Mouse (Mus musculus) forebrain, postnatal 0 days (tissue): ENCODE measurements around the gene Hps4. TPM values are rescaled to one million over a fixed set of nuclear protein-coding genes. Genes with fewer than 3 reads are reported as not detected.

Experiments
- ATAC-seq: fragments of 200-750 bp; cut with Nextera tagmentation; 2 replicates; pipeline ENCODE4 v1.8.0; 2017; ENCODE audit warnings: mild to moderate bottlenecking, moderate library complexity
- DNase-seq: peaks from one replicate; pipeline ENCODE4 v3.0.0-alpha.2; 2015
- H3K27ac ChIP-seq: fragments of 300-500 bp; sonication (generic); 2 replicates; pipeline ENCODE4 v1.5.1; 2014; ENCODE audit warnings: low read depth, mild to moderate bottlenecking, antibody characterized with exemption, low read length, moderate library complexity, mixed read lengths
- H3K27me3 ChIP-seq: fragments of 300-500 bp; sonication (generic); 2 replicates; pipeline ENCODE4 v1.6.1; 2014; ENCODE audit warnings: mild to moderate bottlenecking, low read length, mixed read lengths; ENCODE audit not compliant: insufficient read depth
- H3K36me3 ChIP-seq: fragments of 300-500 bp; sonication (generic); 2 replicates; pipeline ENCODE4 v1.6.1; 2014; ENCODE audit warnings: mild to moderate bottlenecking, moderate library complexity; ENCODE audit not compliant: insufficient read depth
- H3K4me1 ChIP-seq: fragments of 300-500 bp; sonication (generic); 2 replicates; pipeline ENCODE4 v1.6.1; 2014; ENCODE audit warnings: antibody characterized with exemption; ENCODE audit not compliant: insufficient read depth
- H3K4me2 ChIP-seq: fragments of 300-500 bp; sonication (generic); 2 replicates; pipeline ENCODE4 v1.6.1; 2014; ENCODE audit warnings: low read depth, mild to moderate bottlenecking, moderate library complexity
- H3K4me3 ChIP-seq: fragments of 300-500 bp; sonication (generic); 2 replicates; pipeline ENCODE4 v1.5.1; 2014; ENCODE audit warnings: low read depth, low read length, mixed read lengths
- H3K9ac ChIP-seq: fragments of 300-500 bp; sonication (generic); 2 replicates; pipeline ENCODE4 v1.6.1; 2014; ENCODE audit warnings: mild to moderate bottlenecking
- H3K9me3 ChIP-seq: fragments of 300-500 bp; sonication (generic); 2 replicates; pipeline ENCODE4 v1.6.1; 2016; ENCODE audit warnings: low read length
- CTCF ChIP-seq: sonication (generic); IDR thresholded peaks from 2 replicates; pipeline ENCODE4 v1.5.1; 2016; ENCODE audit warnings: antibody characterized with exemption, control low read depth, low read depth
- WGBS: fragments of 180-500 bp; shearing (Covaris S2); extraction: QIAGEN DNeasy Blood & Tissue Kit; methylation state at CpG from one replicate; pipeline ENCODE4 v1.1.7; 2014; 5-methylcytosine and 5-hydroxymethylcytosine counted together
- polyA plus RNA-seq: library from polyadenylated mRNA; unstranded; fragments of >200 nt; fragmentation: Nextera tagmentation; extraction: Ambion mirVana; gene quantifications from 2 replicates; pipeline ENCODE4 v1.2.1, GENCODE M21; 2015
- total RNA-seq: library from RNA; depleted of rRNA; stranded (reverse); fragments of >200 nt; gene quantifications from 2 replicates; pipeline ENCODE4 v1.2.3, GENCODE M21; 2014

Hps4 gene
- total and polyA plus RNA-seq, 2 experiments from 2014 or later: 25.4 to 26.5 TPM

- Histone ChIP-seq H3K36me3 (peaks cover 88% of the 10 kb centered on the region), H3K4me3 (no peak overlapping the region), H3K27me3 (no peaks in the 10 kb centered on the region), H3K4me1 (no peaks in the 10 kb centered on the region), H3K4me2 (no peak overlapping the region), H3K9me3 (no peaks in the 10 kb centered on the region), H3K27ac (no peak overlapping the region), H3K9ac (no peak overlapping the region)
- DNase-seq: peak; percentile 64
- peak; percentile 49; the same call in 1 of the 2 replicates for ATAC-seq
- 30% methylated on average over 2 of the region's 2 CpGs for WGBS
- peak; percentile 74 for TF ChIP-seq CTCF
Measured at GRCm38 (mm10) chr5:112335473-112335872, 7.4 kb upstream of the Hps4 start.

- H3K27ac ChIP-seq: no peak overlapping the region
- peaks cover 77% of the 10 kb centered on the region for H3K36me3 ChIP-seq
- peaks cover under 1% of the 10 kb centered on the region; the same call in 1 of the 2 replicates for H3K4me1 ChIP-seq
- DNase-seq: no peak
- no peaks in the 10 kb centered on the region for H3K9me3 ChIP-seq
- H3K4me3 ChIP-seq: no peak overlapping the region
- no peak overlapping the region for H3K4me2 ChIP-seq
- H3K27me3 ChIP-seq: no peaks in the 10 kb centered on the region
- 94% methylated on average over 22 of the region's 22 CpGs for WGBS
- ATAC-seq: no peak
- TF ChIP-seq CTCF: no peak
- H3K9ac ChIP-seq: no peak overlapping the region
Measured at GRCm38 (mm10) chr5:112337004-112337403, 5.9 kb upstream of the Hps4 start.

GRCm38 (mm10) chr5:112339215-112339614, 3.7 kb upstream of the Hps4 start:
- 69% methylated on average over 7 of the region's 7 CpGs for WGBS

GRCm38 (mm10) chr5:112343205-112343595, 317 bp downstream of the Hps4 start:
- ATAC-seq (peak; percentile 76), DNase-seq (peak; percentile 52)
- peak overlapping the region; percentile 60 for H3K4me2 ChIP-seq
- H3K9ac ChIP-seq: peak overlapping the region; percentile 83
- H3K4me1 ChIP-seq: peaks cover 7% of the 10 kb centered on the region; the same call in 1 of the 2 replicates
- WGBS: 5% methylated on average over 24 of the region's 24 CpGs
- H3K9me3 ChIP-seq: no peaks in the 10 kb centered on the region
- peak overlapping the region; percentile 90 for H3K4me3 ChIP-seq
- no peaks in the 10 kb centered on the region for H3K27me3 ChIP-seq
- peaks cover 17% of the 10 kb centered on the region for H3K36me3 ChIP-seq
- peak overlapping the region; percentile 70 for H3K27ac ChIP-seq
- TF ChIP-seq CTCF: no peak

More at GRCm38 (mm10) chr5:112339215-112339614, 3.7 kb upstream of the Hps4 start:
- peak; percentile 27; the same call in 1 of the 2 replicates for TF ChIP-seq CTCF
- H3K36me3 ChIP-seq: peaks cover 55% of the 10 kb centered on the region
- H3K27ac ChIP-seq: no peak overlapping the region
- H3K4me1 ChIP-seq: peaks cover 7% of the 10 kb centered on the region; the same call in 1 of the 2 replicates
- ATAC-seq: no peak
- H3K4me3 ChIP-seq: no peak overlapping the region
- H3K9ac ChIP-seq: no peak overlapping the region
- H3K4me2 ChIP-seq: no peak overlapping the region
- H3K27me3 ChIP-seq: no peaks in the 10 kb centered on the region
- no peaks in the 10 kb centered on the region for H3K9me3 ChIP-seq
- DNase-seq: no peak

- Histone ChIP-seq H3K9me3 (no peaks in the 10 kb centered on the region), H3K9ac (no peak overlapping the region), H3K27me3 (no peaks in the 10 kb centered on the region), H3K4me1 (peaks cover 7% of the 10 kb centered on the region; the same call in 1 of the 2 replicates), H3K36me3 (peaks cover 14% of the 10 kb centered on the region), H3K4me3 (no peak overlapping the region), H3K27ac (no peak overlapping the region), H3K4me2 (no peak overlapping the region)
- WGBS: 74% methylated on average over 6 of the region's 6 CpGs
- ATAC-seq (no peak), DNase-seq (no peak)
- TF ChIP-seq CTCF: no peak
Measured at GRCm38 (mm10) chr5:112344092-112344960, 1.4 kb downstream of the Hps4 start.

DNA sequence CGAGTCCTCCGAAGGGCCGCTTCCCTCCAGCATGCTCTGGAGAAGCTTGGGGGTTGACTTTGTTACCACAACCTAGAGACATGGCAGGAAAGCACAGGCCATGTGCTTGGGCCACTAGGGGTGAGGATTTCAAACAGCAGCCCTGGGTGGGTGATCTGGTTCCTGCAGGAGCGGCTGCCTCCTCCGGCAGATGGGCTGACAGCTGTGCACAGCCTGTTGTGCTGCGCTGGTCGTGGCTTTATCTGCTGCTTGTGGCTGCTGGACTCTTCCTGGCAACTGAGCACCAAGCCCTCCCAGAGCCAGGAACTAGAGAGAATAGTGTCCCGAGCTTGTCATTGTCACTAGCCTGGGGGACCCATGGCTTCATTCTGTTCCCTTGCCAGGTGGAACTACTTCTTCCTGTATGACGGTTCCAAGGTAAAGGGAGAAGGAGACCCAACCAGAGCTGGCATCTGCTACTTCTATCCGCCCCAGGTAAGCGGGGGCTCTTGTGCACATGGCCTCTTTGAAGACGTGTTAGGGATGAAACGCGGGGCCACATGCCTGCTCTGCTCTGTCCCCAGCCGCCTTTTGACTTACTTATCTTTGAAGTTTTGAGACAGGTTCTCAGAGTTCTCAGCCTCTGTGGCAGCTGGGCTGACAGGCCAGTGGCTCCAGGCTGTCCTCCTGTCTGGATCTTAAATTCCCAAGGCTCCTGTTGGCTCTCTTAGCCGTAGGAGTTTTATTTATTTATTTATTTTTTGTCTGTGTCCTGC, 3.5 kb downstream of the Hps4 start:
- no peak for DNase-seq
- peaks cover 21% of the 10 kb centered on the region for H3K36me3 ChIP-seq
- WGBS: 89% methylated on average over 16 of the region's 16 CpGs
- peaks cover 7% of the 10 kb centered on the region; the same call in 1 of the 2 replicates for H3K4me1 ChIP-seq
- no peak overlapping the region for H3K4me2 ChIP-seq
- H3K4me3 ChIP-seq: no peak overlapping the region
- H3K27me3 ChIP-seq: no peaks in the 10 kb centered on the region
- no peak for ATAC-seq
- TF ChIP-seq CTCF: no peak
- no peak overlapping the region for H3K27ac ChIP-seq
- H3K9me3 ChIP-seq: no peaks in the 10 kb centered on the region
- H3K9ac ChIP-seq: no peak overlapping the region
